Mouse (Mus musculus): Measurements from ENCODE around the gene Gm47969. TPM values are rescaled to one million over a fixed set of nuclear protein-coding genes. Genes with fewer than 3 reads are reported as not detected.

The Gm47969 gene
- polyA plus RNA-seq, 1 experiment from 2014 or later: not detected

GRCm38 (mm10) chr1:83034509-83034908 lies 10.2 kb upstream of the Gm47969 start:
- no peak overlapping the region for H3K27ac ChIP-seq (ENCODE audit: low read depth, low read length)
- no peaks in the 10 kb centered on the region for H3K4me1 ChIP-seq (ENCODE audit: control insufficient read depth, insufficient read depth, low read depth, low read length)
- no peak for ATAC-seq
- no peaks in the 10 kb centered on the region for H3K27me3 ChIP-seq (replicated peaks; ENCODE audit: control insufficient read depth, insufficient read depth, low read length)
- H3K9ac ChIP-seq (ENCODE audit: low read depth, low read length): no peak overlapping the region
- no peaks in the 10 kb centered on the region for H3K36me3 ChIP-seq (ENCODE audit: control insufficient read depth, insufficient read depth, low read length)
- H3K4me2 ChIP-seq (ENCODE audit: low read length): no peak overlapping the region
- 66% methylated on average over 5 of the region's 5 CpGs for WGBS
- no peak overlapping the region for H3K4me3 ChIP-seq (ENCODE audit: low read length)
- H3K9me3 ChIP-seq (ENCODE audit: control insufficient read depth, low read length): no peaks in the 10 kb centered on the region

GRCm38 (mm10) chr1:83036892-83037667 lies 7.7 kb upstream of the Gm47969 start:
- no peak overlapping the region for H3K4me3 ChIP-seq (ENCODE audit: low read length)

GRCm38 (mm10) chr1:83038109-83038672 lies 6.5 kb upstream of the Gm47969 start, which contains the start of gene Slc19a3:
Gene Slc19a3, minus strand, starts transcription at chr1:83038448.
- Histone ChIP-seq H3K27ac (ENCODE audit: low read depth, low read length) (peak within 1 kb of the TSS; percentile 14; the same call in 1 of the 2 replicates), H3K36me3 (ENCODE audit: control insufficient read depth, insufficient read depth, low read length) (no peaks in the 10 kb centered on the region), H3K9me3 (ENCODE audit: control insufficient read depth, low read length) (no peaks in the 10 kb centered on the region), H3K4me3 (ENCODE audit: low read length) (peak within 1 kb of the TSS; percentile 51), H3K4me2 (ENCODE audit: low read length) (peak within 1 kb of the TSS; percentile 85), H3K4me1 (ENCODE audit: control insufficient read depth, insufficient read depth, low read depth, low read length) (no peaks in the 10 kb centered on the region), H3K27me3 (replicated peaks; ENCODE audit: control insufficient read depth, insufficient read depth, low read length) (no peaks in the 10 kb centered on the region), H3K9ac (ENCODE audit: low read depth, low read length) (peak within 1 kb of the TSS; percentile 63)
- peak; percentile 99 for ATAC-seq
- WGBS: 1% methylated on average over 25 of the region's 25 CpGs

More at GRCm38 (mm10) chr1:83036892-83037667, 7.7 kb upstream of the Gm47969 start:
- no peak overlapping the region for H3K27ac ChIP-seq (ENCODE audit: low read depth, low read length)
- WGBS: 70% methylated on average over 11 of the region's 11 CpGs
- no peaks in the 10 kb centered on the region for H3K4me1 ChIP-seq (ENCODE audit: control insufficient read depth, insufficient read depth, low read depth, low read length)
- H3K9ac ChIP-seq (ENCODE audit: low read depth, low read length): no peak overlapping the region
- no peaks in the 10 kb centered on the region for H3K9me3 ChIP-seq (ENCODE audit: control insufficient read depth, low read length)
- H3K27me3 ChIP-seq (replicated peaks; ENCODE audit: control insufficient read depth, insufficient read depth, low read length): no peaks in the 10 kb centered on the region
- no peak for ATAC-seq
- H3K36me3 ChIP-seq (ENCODE audit: control insufficient read depth, insufficient read depth, low read length): no peaks in the 10 kb centered on the region
- peak overlapping the region; percentile 85; the same call in 1 of the 2 replicates for H3K4me2 ChIP-seq (ENCODE audit: low read length)

DNA sequence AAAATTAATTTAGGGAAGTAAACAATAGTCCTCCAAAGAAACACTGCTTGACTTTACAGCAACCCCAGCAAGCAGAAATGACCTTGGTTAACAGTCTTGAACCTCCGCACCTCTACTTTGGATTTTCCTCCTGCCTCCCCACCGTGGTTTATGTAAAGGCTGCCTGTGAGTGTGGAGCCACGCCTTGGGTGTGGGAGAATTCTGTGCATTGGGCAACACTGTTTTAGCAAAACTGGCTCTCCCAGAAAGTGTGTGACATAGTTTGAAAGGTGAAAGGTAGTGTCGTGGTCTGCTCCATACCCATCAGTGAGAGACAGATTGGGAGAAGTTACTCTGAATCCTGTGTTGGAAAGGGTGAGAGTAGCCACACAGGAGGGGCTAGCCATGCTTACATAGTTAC lies 5.7 kb upstream of the Gm47969 start:
- ATAC-seq: no peak
- no peak overlapping the region for H3K4me3 ChIP-seq (ENCODE audit: low read length)
- 78% methylated on average over 4 of the region's 4 CpGs for WGBS

GRCm38 (mm10) chr1:83042380-83042779 lies 2.4 kb upstream of the Gm47969 start, which contains the start of gene Krtap28-10:
Gene Krtap28-10, minus strand, starts transcription at chr1:83042480.
- Histone ChIP-seq H3K9ac (ENCODE audit: low read depth, low read length) (no peak within 1 kb of the TSS), H3K4me2 (ENCODE audit: low read length) (no peak within 1 kb of the TSS), H3K36me3 (ENCODE audit: control insufficient read depth, insufficient read depth, low read length) (no peaks in the 10 kb centered on the region), H3K4me3 (ENCODE audit: low read length) (no peak within 1 kb of the TSS), H3K27me3 (replicated peaks; ENCODE audit: control insufficient read depth, insufficient read depth, low read length) (no peaks in the 10 kb centered on the region), H3K4me1 (ENCODE audit: control insufficient read depth, insufficient read depth, low read depth, low read length) (no peaks in the 10 kb centered on the region), H3K9me3 (ENCODE audit: control insufficient read depth, low read length) (no peaks in the 10 kb centered on the region), H3K27ac (ENCODE audit: low read depth, low read length) (no peak within 1 kb of the TSS)
- 92% methylated on average over 2 of the region's 2 CpGs for WGBS
- no peak for ATAC-seq

More for the DNA sequence above, 5.7 kb upstream of the Gm47969 start:
- Histone ChIP-seq H3K27ac (ENCODE audit: low read depth, low read length) (no peak overlapping the region), H3K27me3 (replicated peaks; ENCODE audit: control insufficient read depth, insufficient read depth, low read length) (no peaks in the 10 kb centered on the region), H3K4me1 (ENCODE audit: control insufficient read depth, insufficient read depth, low read depth, low read length) (no peaks in the 10 kb centered on the region), H3K9ac (ENCODE audit: low read depth, low read length) (no peak overlapping the region), H3K4me2 (ENCODE audit: low read length) (no peak overlapping the region), H3K9me3 (ENCODE audit: control insufficient read depth, low read length) (no peaks in the 10 kb centered on the region), H3K36me3 (ENCODE audit: control insufficient read depth, insufficient read depth, low read length) (no peaks in the 10 kb centered on the region)

DNA sequence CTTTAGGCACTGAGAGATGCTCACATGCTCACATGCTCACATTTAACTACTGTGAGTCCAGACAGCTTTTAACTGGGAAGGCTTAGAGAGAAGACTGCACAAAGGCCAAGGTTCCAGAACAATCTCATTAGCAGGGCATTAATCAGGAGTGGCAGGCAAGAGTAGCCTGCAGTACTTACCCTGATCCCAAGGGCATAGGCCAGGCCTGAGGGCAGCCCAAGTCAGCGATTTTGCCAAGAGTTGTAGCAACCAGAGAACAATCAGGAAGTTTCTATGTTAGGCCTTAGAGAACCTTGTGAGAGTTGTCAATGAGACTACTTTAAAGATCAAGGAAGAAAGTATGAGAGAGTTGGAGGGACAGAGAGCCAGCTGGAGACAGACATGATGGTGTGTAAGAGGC lies 13.7 kb downstream of the Gm47969 start:
- WGBS: 62% methylated on average over 1 of the region's 1 CpGs
- no peaks in the 10 kb centered on the region for H3K9me3 ChIP-seq (ENCODE audit: control insufficient read depth, low read length)
- H3K27ac ChIP-seq (ENCODE audit: low read depth, low read length): no peak overlapping the region
- H3K4me3 ChIP-seq (ENCODE audit: low read length): no peak overlapping the region
- H3K36me3 ChIP-seq (ENCODE audit: control insufficient read depth, insufficient read depth, low read length): no peaks in the 10 kb centered on the region
- ATAC-seq: no peak
- no peaks in the 10 kb centered on the region for H3K27me3 ChIP-seq (replicated peaks; ENCODE audit: control insufficient read depth, insufficient read depth, low read length)
- H3K4me2 ChIP-seq (ENCODE audit: low read length): no peak overlapping the region
- no peak overlapping the region for H3K9ac ChIP-seq (ENCODE audit: low read depth, low read length)
- no peaks in the 10 kb centered on the region for H3K4me1 ChIP-seq (ENCODE audit: control insufficient read depth, insufficient read depth, low read depth, low read length)

DNA sequence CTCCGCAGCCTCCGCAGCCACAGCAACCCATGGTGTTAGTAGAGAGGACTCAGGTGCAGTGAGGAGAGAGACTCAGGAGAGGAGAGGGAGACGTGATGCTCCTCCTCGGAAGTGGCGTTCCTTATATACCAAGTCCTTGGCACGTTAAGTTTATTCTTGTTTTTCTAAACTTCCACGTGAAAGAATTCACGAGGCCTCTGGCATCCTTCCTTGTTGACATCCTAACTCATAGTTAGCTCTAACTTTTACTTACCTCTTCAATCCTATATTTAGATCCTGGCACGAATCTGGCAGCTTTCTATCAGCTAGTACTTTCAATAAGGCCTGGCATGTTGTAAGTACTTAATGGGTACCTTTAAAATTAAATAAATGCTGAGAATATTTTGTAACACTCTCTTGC lies 14.5 kb downstream of the Gm47969 start, which contains the start of gene A030005K14Rik:
TSS of gene A030005K14Rik (minus strand) at position 101 of the 400 bp plus-strand sequence.
- H3K4me3 ChIP-seq (ENCODE audit: low read length): no peak within 1 kb of the TSS
- no peaks in the 10 kb centered on the region for H3K4me1 ChIP-seq (ENCODE audit: control insufficient read depth, insufficient read depth, low read depth, low read length)
- no peak within 1 kb of the TSS for H3K9ac ChIP-seq (ENCODE audit: low read depth, low read length)
- H3K4me2 ChIP-seq (ENCODE audit: low read length): no peak within 1 kb of the TSS
- 93% methylated on average over 9 of the region's 9 CpGs for WGBS
- H3K27me3 ChIP-seq (replicated peaks; ENCODE audit: control insufficient read depth, insufficient read depth, low read length): no peaks in the 10 kb centered on the region
- no peak within 1 kb of the TSS for H3K27ac ChIP-seq (ENCODE audit: low read depth, low read length)
- no peaks in the 10 kb centered on the region for H3K36me3 ChIP-seq (ENCODE audit: control insufficient read depth, insufficient read depth, low read length)
- no peak for ATAC-seq
- no peaks in the 10 kb centered on the region for H3K9me3 ChIP-seq (ENCODE audit: control insufficient read depth, low read length)

DNA sequence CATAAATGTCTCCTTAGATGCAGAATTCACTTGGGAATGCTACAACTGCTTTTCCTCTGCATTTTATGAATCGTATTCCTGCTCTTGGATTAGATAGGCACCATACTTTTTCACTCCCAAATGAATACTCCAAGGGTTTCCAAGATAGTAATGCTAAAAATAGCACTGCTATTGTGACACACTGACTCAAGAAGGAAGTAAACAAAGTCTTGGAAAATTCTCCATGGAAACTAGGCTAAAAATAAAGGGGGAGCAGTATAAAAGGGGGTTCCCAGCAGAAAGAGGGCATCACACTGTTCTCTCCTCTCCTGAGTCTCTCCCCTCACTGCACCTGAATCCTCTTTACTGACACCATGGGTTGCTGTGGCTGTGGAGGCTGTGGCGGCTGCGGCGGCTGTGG lies 15.9 kb downstream of the Gm47969 start, which contains the start of gene Krtap28-13:
TSS of gene Krtap28-13 (plus strand) at position 288 of the 400 bp plus-strand sequence.
- 94% methylated on average over 4 of the region's 4 CpGs for WGBS

GRCm38 (mm10) chr1:83064851-83065250 lies 20.1 kb downstream of the Gm47969 start:
- Histone ChIP-seq H3K4me1 (ENCODE audit: control insufficient read depth, insufficient read depth, low read depth, low read length) (no peaks in the 10 kb centered on the region), H3K36me3 (ENCODE audit: control insufficient read depth, insufficient read depth, low read length) (no peaks in the 10 kb centered on the region), H3K9me3 (ENCODE audit: control insufficient read depth, low read length) (no peaks in the 10 kb centered on the region), H3K27me3 (replicated peaks; ENCODE audit: control insufficient read depth, insufficient read depth, low read length) (no peaks in the 10 kb centered on the region), H3K27ac (ENCODE audit: low read depth, low read length) (no peak overlapping the region), H3K4me3 (ENCODE audit: low read length) (no peak overlapping the region), H3K4me2 (ENCODE audit: low read length) (no peak overlapping the region), H3K9ac (ENCODE audit: low read depth, low read length) (no peak overlapping the region)
- 25% methylated on average over 3 of the region's 3 CpGs for WGBS
- ATAC-seq: no peak

More for the DNA sequence above, 15.9 kb downstream of the Gm47969 start, which contains the start of gene Krtap28-13:
- no peaks in the 10 kb centered on the region for H3K9me3 ChIP-seq (ENCODE audit: control insufficient read depth, low read length)
- no peaks in the 10 kb centered on the region for H3K4me1 ChIP-seq (ENCODE audit: control insufficient read depth, insufficient read depth, low read depth, low read length)
- H3K4me2 ChIP-seq (ENCODE audit: low read length): no peak within 1 kb of the TSS
- no peak for ATAC-seq
- no peak within 1 kb of the TSS for H3K4me3 ChIP-seq (ENCODE audit: low read length)
- no peak within 1 kb of the TSS for H3K27ac ChIP-seq (ENCODE audit: low read depth, low read length)
- no peaks in the 10 kb centered on the region for H3K36me3 ChIP-seq (ENCODE audit: control insufficient read depth, insufficient read depth, low read length)
- no peak within 1 kb of the TSS for H3K9ac ChIP-seq (ENCODE audit: low read depth, low read length)
- no peaks in the 10 kb centered on the region for H3K27me3 ChIP-seq (replicated peaks; ENCODE audit: control insufficient read depth, insufficient read depth, low read length)
